Mouse (Mus musculus) olfactory bulb, adult 2 months (tissue): ENCODE data around the gene Fyn. TPM values are rescaled to one million over a fixed set of nuclear protein-coding genes. Genes with fewer than 3 reads are reported as not detected.

Experiments used
- H3K27ac ChIP-seq: fragments of 200-500 bp; 2 replicates; pipeline ENCODE4 v1.5.1; 2012; ENCODE audit warnings: low read depth, low read length; ENCODE audit not compliant: insufficient read depth
- H3K4me1 ChIP-seq: fragments of 200-500 bp; 2 replicates; pipeline ENCODE4 v1.6.1; 2012; ENCODE audit warnings: low read length; ENCODE audit not compliant: control insufficient read depth, insufficient read depth
- H3K4me3 ChIP-seq: fragments of 200-500 bp; 2 replicates; pipeline ENCODE4 v1.5.1; 2012; ENCODE audit warnings: mild to moderate bottlenecking, low read depth, low read length, moderate library complexity; ENCODE audit not compliant: insufficient read depth
- CTCF ChIP-seq: fragments of 200-500 bp; IDR thresholded peaks from 2 replicates; pipeline ENCODE4 v1.5.1; 2012; ENCODE audit warnings: low read depth, mild to moderate bottlenecking, low read length, moderate library complexity; ENCODE audit not compliant: insufficient read depth
- POLR2A ChIP-seq: fragments of 200-500 bp; IDR thresholded peaks from 2 replicates; pipeline ENCODE4 v1.6.1; 2012; ENCODE audit warnings: mild to moderate bottlenecking, low read depth, low read length, moderate library complexity; ENCODE audit not compliant: insufficient read depth
- WGBS: fragments of 180-500 bp; shearing (Covaris S2); methylation state at CpG from one replicate; pipeline ENCODE4 v1.1.7; 2018; 5-methylcytosine and 5-hydroxymethylcytosine counted together
- polyA plus RNA-seq: library from polyadenylated mRNA; stranded (reverse); fragments of >200 nt; gene quantifications from 2 replicates; pipeline ENCODE4 v1.2.4, GENCODE M21; 2012; ENCODE audit warnings: low replicate concordance; ENCODE audit not compliant: missing spikeins, insufficient read depth, insufficient read length

The Fyn gene
- polyA plus RNA-seq, 1 experiment, result 322 TPM

- Histone ChIP-seq H3K27ac (no peak overlapping the region), H3K4me3 (no peak overlapping the region), H3K4me1 (peaks cover 33% of the 10 kb centered on the region)
- TF ChIP-seq POLR2A (no peak), CTCF (no peak)
- WGBS, result 55% methylated on average over 9 of the region's 9 CpGs
Observed at GRCm38 (mm10) chr10:39376676-39377075, 8.0 kb downstream of the Fyn start.

DNA sequence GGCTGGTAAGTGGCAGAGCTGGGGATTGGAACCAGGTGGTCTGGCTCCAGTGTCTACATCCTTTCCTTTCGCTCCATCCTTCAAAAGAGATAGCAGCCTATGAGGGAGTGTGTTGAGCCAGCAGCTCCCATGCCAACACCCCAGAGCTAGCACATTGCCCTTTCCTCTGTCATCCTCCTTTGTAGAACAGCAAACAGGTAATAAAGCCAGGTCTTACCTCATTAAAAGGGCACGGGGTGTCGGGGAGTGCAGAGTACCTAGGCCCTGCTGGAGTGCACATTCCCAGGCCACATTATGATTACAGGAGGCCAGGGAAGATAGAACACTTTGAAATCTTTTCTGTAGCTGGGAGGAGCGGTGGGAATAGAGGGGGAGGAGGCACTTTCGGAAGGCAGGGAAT lies 8.6 kb downstream of the Fyn start:
- Histone ChIP-seq H3K4me3 (no peak overlapping the region), H3K4me1 (peaks cover 30% of the 10 kb centered on the region), H3K27ac (no peak overlapping the region)
- 58% methylated on average over 5 of the region's 5 CpGs for WGBS
- TF ChIP-seq POLR2A (no peak), CTCF (no peak)

- Histone ChIP-seq H3K4me3 (no peak overlapping the region), H3K27ac (no peak overlapping the region), H3K4me1 (peaks cover 30% of the 10 kb centered on the region)
- 88% methylated on average over 8 of the region's 8 CpGs for WGBS
- TF ChIP-seq POLR2A, result no peak
- no peak for TF ChIP-seq CTCF
Observed at GRCm38 (mm10) chr10:39378025-39378603, 9.5 kb downstream of the Fyn start.

GRCm38 (mm10) chr10:39379287-39379686 lies 10.6 kb downstream of the Fyn start:
- Histone ChIP-seq H3K27ac (no peak overlapping the region), H3K4me1 (peaks cover 30% of the 10 kb centered on the region), H3K4me3 (no peak overlapping the region)
- TF ChIP-seq POLR2A, result no peak
- TF ChIP-seq CTCF, result no peak
- 57% methylated on average over 10 of the region's 10 CpGs for WGBS

DNA sequence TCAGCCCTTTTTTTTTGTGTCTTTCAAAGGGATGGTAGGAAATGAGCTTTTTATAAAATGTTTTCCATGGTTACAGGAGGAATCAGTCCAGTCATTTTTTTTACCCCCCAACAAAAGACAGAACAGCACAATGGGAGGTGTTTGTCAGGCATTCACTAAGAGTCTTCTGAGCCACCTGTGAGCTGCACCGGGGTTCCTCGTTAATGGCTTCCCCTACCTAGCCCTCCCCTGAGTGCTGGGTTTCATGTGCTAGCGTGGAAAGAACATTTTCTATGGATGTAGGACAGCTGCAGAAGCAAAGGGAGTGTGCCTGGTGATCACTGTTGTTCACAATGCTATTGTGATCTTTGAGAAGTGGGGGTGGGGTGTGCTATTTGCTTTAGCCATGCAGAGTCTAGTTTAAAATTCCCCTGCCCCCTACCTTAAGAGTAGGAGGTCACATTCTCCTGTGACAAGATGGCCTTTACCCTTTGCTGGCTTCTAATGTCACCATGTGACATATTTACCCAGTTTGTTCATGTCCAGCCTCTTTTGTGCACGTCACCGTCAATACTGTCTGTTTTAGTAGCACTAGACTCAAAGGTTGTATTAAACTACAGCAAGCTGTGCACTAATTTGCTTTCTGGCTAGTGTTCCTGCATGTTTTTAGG lies 11.2 kb downstream of the Fyn start:
- TF ChIP-seq POLR2A, result no peak
- no peak for TF ChIP-seq CTCF
- 43% methylated on average over 5 of the region's 5 CpGs for WGBS
- Histone ChIP-seq H3K4me3 (no peak overlapping the region), H3K4me1 (peaks cover 34% of the 10 kb centered on the region), H3K27ac (no peak overlapping the region)

DNA sequence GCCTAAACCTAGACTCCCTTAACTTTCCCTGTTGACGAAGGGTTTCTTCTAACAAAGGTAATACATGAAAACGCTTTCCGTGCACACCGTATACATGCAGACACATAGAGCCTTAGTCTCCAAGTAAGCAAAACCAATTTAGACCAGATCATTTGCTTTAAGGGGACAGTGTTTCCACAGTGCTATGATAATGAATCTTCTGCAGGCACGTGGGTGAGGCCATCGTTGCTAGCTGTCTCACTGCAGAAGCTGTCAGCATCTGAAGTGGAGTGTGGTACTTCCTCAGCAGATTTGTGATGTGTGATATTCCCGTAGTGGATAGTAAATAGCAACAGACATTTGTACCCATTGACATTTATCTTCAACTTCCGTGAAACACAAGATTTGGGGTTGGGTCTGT lies 16.6 kb downstream of the Fyn start:
- Histone ChIP-seq H3K4me3 (no peak overlapping the region), H3K27ac (no peak overlapping the region), H3K4me1 (peaks cover 25% of the 10 kb centered on the region)
- WGBS, result 58% methylated on average over 8 of the region's 8 CpGs
- TF ChIP-seq POLR2A (no peak), CTCF (no peak)

DNA sequence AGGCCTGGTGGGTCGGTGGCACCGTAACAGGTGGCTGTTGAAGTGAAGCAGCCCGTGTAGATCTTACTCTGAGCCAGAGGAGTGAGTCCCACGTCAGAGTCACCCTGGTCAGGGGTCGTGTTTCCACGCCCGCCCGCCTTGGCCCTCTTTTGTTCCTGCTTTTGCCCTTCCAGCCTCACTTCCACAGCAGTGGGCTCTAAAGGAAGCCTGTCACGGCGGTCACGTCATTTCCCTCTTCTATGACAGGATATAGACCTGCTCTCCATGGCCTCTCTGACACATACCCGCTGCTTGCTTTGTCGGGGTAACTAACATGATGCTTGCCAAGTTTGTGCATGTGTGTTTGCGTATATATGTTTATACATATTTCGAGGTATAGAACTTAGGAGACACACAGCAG lies 17.5 kb downstream of the Fyn start:
- no peak for TF ChIP-seq POLR2A
- no peak for TF ChIP-seq CTCF
- Histone ChIP-seq H3K4me3 (no peak overlapping the region), H3K4me1 (peaks cover 23% of the 10 kb centered on the region), H3K27ac (peak overlapping the region; percentile 15; the same call in 1 of the 2 replicates)
- 48% methylated on average over 15 of the region's 15 CpGs for WGBS

DNA sequence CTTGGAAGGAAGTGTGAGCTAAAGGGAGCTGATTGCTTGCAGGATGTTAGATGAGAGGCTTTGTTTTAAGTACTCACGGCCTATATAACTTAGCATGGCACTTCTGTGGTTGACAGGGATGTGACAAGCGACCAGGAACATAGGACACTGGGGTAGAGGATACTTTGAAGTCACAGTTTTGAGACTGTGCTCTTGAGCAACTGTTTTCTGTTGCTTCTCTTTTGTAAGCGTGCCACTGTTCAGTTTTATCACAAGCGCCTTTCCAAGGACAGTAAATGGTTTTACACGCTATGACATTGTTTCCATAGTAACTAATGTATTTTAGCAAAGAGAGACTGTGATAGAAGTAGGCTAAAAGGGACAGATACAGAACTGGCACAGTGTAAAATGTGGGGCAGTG lies 18.4 kb downstream of the Fyn start:
- H3K27ac ChIP-seq, result no peak overlapping the region
- peaks cover 22% of the 10 kb centered on the region for H3K4me1 ChIP-seq
- TF ChIP-seq POLR2A (no peak), CTCF (no peak)
- 34% methylated on average over 5 of the region's 5 CpGs for WGBS
- H3K4me3 ChIP-seq, result no peak overlapping the region

DNA sequence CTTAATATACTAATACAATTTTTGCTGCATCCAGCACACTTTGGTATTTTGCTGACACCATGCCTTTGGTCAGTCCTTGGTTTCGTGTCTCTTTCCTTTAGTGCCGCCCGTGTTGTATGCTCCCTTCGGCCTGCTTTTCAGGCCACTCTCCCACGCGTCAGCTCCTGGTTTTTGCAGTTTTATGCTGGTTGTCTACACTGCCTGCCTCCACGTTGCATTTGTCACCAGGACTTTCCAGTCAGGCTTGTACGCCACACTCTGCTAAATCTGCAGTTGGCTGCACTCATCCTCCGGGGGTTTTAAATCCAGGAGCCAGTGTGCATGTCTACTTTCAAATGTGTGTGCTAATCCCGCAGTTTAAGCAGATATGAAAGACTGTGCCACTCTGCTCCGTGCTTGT lies 18.9 kb downstream of the Fyn start:
- peaks cover 22% of the 10 kb centered on the region for H3K4me1 ChIP-seq
- no peak overlapping the region for H3K4me3 ChIP-seq
- peak overlapping the region; percentile 50; the same call in 1 of the 2 replicates for H3K27ac ChIP-seq
- WGBS, result 38% methylated on average over 11 of the region's 11 CpGs
- TF ChIP-seq CTCF (no peak), POLR2A (no peak)

DNA sequence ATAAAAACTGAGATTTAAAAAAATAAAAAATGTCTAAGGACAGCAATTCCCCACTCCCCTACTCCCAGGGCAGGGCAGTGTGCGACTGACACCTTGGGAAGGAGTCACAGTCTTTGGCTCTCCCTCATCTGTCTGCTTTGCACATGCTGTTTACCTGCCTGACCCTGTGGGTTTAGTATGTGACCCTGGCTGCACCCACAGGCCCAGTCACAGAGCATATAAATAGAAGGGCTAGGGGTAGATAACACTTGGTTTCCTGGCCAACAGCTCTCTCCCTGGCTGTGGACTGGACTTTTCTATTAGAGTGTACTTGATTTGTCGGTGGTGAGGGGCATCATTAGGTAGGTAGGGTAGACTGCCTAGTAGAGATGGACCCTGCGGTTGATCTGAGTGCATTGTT lies 19.5 kb downstream of the Fyn start:
- H3K27ac ChIP-seq, result no peak overlapping the region

More for the DNA sequence above, 19.5 kb downstream of the Fyn start:
- TF ChIP-seq POLR2A, result no peak
- no peak for TF ChIP-seq CTCF
- Histone ChIP-seq H3K4me3 (no peak overlapping the region), H3K4me1 (peaks cover 22% of the 10 kb centered on the region)
- WGBS, result 81% methylated on average over 3 of the region's 3 CpGs
